Mouse (Mus musculus) megakaryocyte, embryonic 14.5 days (primary cell): ENCODE measurements around the gene Crygn.

Experiments
- FLI1 ChIP-seq: IDR thresholded peaks from 2 replicates; pipeline ENCODE4 v1.6.1; 2012; ENCODE audit warnings: low read length, inconsistent platforms, mixed read lengths
- GATA1 ChIP-seq: IDR thresholded peaks from 3 replicates; pipeline ENCODE4 v1.6.1; 2012; ENCODE audit warnings: mixed read lengths, low read length, inconsistent platforms, borderline replicate concordance

DNA sequence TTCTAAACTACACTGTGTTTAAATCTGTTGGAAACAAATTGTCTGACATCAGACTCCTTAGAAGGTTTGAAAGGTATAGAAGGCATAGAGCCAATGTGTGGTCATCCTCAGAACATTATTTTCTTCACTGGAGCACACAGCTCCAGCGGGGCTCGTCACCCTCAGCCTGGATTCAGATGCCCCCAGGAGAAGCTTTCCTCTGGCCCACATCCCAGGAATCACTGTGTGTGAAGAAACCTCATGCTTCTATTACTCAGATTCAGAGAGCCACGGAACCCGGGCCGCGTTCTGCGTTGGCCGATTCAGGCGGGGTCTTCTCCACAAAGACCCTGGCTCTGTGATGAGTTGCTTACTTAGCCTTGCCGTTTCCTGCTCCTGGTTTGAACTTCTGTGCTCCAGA lies 13.9 kb downstream of the Crygn start:
- no peak for TF ChIP-seq GATA1
- TF ChIP-seq FLI1, result no peak
